Mouse (Mus musculus): ENCODE measurements around the gene Gm37240.
"Not testable (repeated sequence)": the region's sequence is repeated elsewhere in the genome, so short reads cannot be mapped to it uniquely, and the experiment has no call there.

Gene Gm37240

DNA sequence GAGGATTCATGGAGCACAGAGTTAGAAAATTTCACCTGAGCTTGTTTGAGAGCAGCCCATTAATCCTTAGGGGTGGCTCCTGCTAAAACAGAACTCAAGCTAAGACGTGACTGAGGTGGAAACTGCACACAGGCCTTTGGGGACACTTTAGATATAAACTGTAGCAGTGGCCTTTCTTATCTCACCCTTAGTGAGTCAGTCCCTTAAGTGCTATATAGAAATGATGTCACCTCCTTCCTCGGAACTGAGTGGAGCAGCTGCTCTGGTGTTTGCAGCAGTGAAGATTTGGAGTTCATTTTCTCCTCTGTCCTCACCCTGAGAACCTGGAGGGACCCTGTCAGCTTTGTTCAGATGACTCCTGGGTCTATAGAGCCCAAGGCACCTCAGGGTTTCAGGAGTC lies 298.6 kb downstream of the Gm37240 start:
- no peak for DNase-seq (ENCODE audit: extremely low spot score, low read depth, low spot score)

DNA sequence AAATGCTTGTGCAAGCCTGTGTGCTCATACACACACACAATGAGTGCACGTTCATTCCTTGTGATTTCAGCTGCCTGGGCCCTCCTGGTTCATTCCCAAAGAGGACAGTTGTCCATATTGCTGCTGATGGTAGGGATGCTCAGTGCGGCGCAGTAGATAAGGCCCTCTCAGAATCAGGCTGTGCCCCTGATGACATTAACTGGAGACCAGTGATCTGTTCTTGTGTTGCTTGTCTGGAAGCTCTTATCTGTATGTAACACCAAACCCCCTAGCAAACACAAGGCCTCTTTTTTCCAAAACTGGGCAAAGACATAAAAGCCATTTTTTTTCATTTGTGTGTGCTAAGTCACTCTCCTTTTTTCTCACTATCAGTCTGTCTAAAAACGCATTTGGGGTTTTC lies 302.4 kb downstream of the Gm37240 start:
- DNase-seq (ENCODE audit: extremely low spot score, low read depth, low spot score): no peak

DNA sequence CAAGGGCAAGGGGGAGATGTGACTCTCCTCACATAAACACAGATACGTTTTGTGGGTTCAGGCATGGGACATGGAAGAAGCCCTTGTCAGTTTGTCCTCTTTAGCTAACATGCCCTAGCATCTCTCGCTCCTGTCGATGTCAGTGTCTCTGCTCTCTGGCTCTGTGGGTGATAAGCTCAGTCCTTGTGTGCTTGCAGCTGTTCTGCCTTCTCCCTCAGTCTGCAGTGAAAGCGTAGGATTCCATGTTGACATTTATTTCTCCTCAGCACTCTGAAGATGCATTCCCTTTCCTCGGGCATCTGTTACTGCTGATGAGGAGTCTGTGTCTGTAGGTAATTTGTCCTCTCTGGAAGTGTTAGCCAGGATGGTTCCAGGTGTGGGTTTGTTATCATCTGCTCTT lies 304.1 kb downstream of the Gm37240 start:
- no peak for DNase-seq (ENCODE audit: extremely low spot score, low read depth, low spot score)

DNA sequence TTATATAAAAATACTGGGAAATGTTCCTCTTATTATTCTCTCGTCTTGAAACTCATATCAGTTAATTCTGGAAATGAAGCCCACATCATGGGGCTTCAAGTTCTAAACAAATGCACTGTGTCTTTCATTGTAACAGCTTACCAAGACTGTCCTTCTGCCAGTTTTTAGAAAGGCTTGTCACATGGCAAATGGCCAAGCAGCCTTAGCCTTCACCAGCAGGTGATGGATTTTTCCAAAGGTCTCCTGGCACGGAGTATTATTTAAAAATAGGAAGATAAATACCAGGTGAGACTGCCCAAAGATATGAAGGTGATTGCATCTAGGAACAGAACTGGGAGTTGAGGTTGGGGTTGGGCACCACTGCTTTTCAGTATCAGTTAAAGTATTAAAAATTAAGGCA lies 304.6 kb downstream of the Gm37240 start:
- DNase-seq (ENCODE audit: extremely low spot score, low read depth, low spot score): no peak

DNA sequence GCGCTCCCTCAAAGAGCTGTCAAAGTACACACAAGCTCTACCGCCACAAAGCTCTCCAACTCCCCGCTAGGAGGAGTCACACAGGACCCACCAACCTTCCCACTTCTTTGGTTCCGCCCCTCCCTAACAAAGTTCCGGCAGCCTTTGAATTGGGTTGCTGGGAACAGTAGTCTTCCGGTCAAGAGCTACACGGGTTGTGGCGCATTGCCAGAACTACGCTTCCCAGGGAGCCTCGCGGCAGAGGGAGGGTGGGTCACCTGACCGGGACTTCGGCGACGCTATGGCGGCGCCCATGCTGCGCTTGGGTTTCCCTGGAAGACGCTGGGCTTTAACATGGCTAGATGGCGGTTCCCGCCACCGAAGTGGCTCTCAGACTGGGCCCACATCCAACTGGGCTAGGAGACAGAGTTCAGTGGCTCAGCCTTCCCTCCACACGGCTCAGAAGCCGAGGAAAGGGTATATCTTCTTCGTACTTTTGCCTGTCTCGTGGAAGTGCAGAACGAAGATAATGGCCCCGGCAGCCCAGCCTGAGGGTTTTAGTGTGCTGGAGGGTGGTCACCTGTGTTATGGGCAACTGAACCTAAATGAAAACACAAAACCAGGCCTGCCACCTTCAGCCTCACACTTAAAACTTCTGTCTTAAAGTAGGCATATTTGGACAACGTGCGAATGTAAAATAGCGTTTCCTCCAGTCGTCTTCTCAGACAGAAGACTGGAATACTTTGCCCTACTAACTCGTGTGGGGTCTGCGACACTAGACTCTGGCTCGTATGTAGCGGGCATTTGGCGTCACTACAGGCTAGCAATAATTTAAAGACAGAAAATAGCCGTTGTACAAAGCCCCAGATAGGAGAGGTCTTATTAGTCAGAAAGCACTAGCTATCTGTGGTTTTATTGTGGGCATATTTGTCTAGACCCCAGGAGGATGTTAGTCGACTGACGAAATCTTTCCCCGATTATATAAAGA lies 313.2 kb downstream of the Gm37240 start, which contains the start of gene Gatb:
Gatb (plus strand) TSS at position 256 of the 967 bp plus-strand sequence.
- peak; percentile 96 for DNase-seq (ENCODE audit: extremely low spot score, low read depth, low spot score)

DNA sequence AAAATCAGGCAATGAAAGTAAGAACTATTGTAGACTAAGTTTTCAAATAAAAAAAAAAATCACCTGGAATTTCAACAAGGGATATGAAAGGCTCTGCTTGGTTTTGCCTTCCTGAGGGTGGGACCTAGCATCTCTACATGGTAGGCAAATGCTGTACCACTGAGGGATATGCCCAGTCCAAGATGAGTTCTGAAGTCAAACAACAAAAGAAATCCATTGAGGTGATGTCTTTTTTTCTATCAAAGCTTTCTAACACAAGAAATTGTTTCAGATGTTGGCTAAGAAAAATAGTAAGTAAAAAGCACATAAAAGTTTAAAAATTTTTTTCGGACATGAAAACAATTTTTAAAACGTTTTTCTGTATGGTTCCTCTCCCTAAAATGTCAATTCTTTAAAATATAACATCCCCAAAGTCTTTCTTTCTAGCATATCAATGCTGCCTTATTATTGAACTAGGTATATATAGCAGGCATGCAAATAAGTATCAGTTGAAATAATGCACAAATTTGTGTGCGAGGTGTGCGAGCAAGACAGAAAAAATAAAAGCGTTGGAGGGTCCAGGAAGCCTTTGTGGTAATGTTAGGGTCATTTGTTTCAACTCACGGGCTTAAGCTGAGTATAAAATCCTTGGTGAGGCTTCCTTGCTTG lies 314.0 kb downstream of the Gm37240 start:
- DNase-seq (ENCODE audit: extremely low spot score, low read depth, low spot score): no peak

DNA sequence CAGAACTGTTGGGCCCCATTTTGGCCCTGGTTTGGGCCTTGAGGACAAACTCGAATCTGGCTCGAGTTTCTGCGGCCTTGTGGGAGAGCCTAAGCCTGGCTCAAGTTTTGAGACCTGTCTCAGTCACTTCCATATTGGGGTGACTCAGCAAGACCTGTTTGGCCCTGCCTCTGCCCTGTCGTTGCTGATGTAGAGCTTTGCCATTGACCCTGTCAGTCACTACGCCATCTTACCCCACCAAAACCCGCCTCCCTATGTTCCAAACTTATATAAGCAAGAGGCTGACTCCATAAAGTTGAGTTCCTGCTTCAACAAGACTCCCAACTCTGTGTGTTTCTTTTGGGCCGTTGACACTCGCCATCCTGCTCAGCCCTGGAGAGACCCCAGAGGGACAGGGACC lies 314.8 kb downstream of the Gm37240 start:
- DNase-seq (ENCODE audit: extremely low spot score, low read depth, low spot score): not testable (repeated sequence)

DNA sequence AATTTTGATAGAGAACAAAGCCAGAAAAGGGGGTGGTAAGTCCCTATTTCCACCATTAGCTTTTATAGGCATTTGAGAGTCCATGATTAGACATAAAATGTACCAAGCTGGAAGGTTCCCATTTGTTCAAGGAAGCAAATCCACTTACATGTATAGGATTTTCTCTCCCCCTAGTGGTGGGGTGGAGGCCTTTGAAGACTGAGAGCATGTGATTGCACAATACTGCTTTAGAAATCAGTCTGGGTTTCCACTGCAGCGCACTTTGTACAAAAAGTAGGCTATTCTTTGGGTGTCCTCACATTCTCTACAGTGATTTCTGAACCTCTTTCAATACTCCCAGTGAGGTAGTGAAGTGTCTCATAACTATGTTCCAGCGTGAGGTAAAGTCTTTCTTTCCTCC lies 316.0 kb downstream of the Gm37240 start:
- peak; percentile 35 for DNase-seq (ENCODE audit: extremely low spot score, low read depth, low spot score)

DNA sequence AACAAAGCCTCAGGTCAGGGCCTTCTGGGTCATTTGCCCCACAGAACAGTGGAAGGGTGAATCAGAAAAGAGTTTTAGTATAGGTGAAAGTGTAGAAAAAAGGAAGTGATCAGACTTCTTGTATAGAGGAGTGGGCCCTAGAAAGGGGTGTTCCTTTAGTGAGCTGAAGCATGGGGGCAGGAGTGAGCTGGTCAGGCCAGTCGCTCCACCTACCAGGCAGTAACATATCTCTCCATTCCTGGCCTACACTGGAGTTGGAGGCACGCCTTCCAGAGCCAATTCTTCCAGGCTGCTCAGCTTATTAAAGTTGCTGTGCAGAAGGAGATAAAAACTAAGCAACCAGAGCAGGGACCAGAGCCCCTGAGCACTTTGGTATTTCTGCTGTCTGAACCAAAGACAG lies 322.7 kb downstream of the Gm37240 start:
- DNase-seq (ENCODE audit: extremely low spot score, low read depth, low spot score): no peak

DNA sequence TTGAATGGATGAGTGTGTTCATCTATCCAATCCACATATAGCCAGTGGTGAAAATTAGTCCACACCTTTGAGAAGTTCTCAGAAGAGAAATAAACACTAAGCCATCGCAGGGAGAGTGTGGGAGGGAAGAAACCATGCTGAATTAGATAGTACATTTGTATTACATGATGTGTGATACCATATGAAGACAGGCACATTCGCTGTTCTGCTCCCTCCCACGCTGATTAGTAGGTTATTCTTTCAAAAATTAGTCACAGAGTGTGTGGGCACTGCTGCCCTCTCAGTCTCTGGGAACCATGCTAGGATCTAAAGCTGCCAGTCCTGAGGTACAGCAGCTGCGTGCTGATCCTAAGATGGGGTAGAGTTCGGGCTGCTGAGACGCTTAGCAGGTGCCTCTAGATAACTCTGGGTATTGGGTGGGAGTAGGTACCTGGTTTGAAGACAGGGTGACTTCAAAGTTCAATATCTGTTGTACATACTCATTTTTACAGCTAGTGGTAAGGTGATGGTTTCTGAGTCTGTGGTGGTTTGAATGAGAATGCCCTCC lies 333.5 kb downstream of the Gm37240 start:
- no peak for DNase-seq (ENCODE audit: extremely low spot score, low read depth, low spot score)

DNA sequence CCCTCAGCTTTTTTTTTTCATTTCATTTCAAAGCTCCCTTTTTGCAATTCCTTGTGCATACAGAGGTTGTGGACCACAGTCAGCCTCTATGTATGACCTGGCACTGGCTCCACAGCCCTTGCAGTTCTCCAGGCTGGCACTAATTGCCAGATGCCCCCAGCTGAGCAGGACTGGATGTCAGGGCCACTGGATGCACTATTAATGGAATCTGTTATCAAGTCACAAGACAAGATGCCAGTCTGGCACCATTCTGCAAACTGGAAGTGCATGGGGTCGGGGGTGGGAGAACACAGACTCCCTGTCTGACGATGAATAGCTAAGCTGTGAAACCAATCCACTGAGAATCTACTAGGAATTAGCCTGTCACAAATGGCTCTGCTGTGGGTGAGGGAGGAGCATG lies 336.0 kb downstream of the Gm37240 start:
- no peak for DNase-seq (ENCODE audit: extremely low spot score, low read depth, low spot score)

DNA sequence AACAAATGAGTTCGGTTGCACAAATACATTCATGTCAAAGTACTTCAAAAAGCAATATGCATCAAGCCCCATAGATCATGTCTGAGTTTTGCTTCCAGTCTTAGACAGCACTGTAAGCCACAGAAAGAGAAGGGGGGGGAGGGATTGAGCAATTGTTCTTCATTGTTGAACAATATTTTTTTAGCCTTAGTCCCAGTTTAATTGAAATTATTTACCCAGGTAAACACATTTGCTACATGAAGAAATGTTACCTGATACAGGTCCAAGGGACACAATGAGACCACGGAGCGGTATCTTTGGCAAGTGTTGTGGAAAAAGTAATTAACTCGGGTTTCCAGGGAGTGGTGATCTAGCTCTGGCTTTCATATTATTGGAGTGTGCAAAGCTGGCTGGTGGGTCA lies 337.0 kb downstream of the Gm37240 start:
- DNase-seq (ENCODE audit: extremely low spot score, low read depth, low spot score): no peak

DNA sequence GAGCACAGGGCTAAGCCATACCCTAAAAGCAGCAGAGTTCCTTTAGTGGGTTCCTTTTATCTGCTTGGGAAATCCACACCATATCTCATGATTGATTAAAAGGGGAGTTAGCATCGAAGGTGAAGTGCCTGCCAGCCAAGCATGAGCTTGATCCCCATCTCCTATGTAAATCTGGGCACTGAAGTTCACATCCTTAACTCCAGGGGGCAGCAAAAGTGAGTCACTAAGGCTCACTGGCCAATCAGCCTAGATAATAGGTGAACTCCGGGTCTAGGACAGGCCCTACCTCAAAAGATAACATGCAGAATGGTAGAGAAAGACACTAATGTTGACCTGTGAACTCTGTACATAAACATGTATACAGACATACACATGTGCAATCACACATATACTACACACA lies 343.7 kb downstream of the Gm37240 start:
- no peak for DNase-seq (ENCODE audit: extremely low spot score, low read depth, low spot score)

DNA sequence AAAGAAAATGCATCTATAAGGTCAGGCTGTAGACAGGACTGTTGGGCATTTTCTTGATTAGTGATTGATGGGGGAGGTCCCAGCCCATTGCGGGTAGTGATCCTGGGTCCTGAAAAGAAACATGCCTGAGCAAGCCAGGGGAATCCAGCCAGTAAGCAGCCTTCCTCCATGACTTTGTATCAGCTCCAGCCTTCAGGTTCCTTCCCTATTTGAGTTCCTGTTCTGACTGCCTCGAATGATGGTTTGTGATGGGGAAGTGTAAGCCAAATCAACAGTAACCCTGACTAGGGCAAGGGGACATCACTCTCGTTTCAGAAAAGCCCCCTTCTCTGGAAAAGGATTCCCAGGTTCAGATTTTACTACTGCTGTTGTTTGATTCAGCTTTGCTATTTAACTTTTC lies 344.6 kb downstream of the Gm37240 start:
- DNase-seq (ENCODE audit: extremely low spot score, low read depth, low spot score): no peak

DNA sequence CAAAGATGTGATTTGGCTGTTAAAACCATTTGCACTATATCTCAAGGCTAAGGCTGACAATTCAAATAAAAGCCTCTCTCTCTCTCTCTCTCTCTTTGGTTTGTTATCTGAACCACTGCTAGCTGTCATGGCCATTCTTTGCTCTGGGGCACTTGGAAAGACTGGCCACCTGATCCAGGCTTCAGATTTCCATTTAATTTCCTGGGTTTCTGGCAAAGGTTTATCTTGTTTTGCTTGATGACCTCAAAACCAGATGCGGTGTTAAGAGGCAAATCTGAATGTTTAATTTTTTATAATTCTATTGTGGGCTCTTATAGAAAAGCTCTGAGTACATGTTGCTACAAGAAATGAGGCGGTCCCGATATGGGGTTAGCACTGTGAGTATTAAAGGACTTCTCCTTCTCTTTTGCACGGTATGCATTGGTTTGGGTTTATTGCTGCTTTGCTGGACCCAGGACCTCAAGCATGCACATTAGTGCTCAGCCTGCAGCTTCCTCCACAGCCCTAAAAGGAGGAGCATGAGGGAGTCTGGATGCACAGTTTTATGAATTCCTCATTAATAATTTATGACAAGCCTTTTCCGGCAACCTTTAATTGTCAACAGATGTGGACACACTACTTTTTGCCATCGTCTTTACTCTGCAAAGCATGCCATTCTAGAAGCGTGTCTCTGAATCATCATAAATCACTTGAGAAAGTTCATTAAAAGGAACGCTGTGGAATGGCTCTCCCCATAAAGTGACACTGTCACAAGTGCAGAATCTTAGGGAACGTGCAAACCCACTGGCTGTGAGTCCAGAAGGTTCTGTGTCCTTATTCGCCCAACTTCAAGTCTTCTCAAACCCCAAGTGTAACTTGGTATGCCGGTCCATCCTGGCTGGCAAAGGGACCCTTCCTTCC lies 351.4 kb downstream of the Gm37240 start:
- peak; percentile 35 for DNase-seq (ENCODE audit: extremely low spot score, low read depth, low spot score)

DNA sequence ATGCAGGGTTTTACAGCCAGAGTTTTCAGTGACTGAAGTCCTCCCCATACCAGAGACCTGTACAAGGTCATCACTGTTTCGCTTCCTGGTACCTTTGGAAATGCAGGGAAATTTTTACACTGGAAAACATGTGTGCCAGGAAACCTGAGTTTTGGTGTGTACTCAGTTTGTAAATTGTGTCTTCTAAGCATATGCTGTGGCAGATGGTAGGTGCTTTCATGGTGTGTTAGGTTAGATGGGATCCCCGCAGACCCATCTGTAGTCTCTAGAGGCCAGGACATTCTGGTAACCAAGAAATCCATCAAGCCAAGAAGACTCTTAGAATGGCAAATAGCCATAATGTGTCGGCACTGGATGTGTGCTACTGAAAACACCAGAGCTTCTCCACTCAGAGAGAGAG lies 352.3 kb downstream of the Gm37240 start:
- DNase-seq (ENCODE audit: extremely low spot score, low read depth, low spot score): no peak

DNA sequence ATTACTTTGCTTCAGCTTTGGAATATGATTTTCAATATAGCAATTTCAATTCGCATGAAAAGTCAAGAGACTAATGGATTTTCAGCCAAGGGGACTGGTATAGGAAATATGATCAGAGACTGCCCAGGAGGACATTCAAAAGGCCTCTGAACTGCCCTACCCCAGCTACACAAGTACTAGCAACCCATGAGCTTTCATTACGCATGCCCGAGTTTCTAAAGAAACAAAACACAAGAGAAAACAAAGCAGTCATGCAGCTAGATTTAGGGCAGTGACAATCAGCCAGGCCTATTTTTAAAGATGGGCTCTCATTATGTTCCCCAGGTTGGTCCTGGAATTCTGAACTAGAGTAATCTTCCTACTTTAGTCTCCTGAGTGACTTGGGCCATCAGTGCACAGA lies 354.9 kb downstream of the Gm37240 start:
- DNase-seq (ENCODE audit: extremely low spot score, low read depth, low spot score): no peak

DNA sequence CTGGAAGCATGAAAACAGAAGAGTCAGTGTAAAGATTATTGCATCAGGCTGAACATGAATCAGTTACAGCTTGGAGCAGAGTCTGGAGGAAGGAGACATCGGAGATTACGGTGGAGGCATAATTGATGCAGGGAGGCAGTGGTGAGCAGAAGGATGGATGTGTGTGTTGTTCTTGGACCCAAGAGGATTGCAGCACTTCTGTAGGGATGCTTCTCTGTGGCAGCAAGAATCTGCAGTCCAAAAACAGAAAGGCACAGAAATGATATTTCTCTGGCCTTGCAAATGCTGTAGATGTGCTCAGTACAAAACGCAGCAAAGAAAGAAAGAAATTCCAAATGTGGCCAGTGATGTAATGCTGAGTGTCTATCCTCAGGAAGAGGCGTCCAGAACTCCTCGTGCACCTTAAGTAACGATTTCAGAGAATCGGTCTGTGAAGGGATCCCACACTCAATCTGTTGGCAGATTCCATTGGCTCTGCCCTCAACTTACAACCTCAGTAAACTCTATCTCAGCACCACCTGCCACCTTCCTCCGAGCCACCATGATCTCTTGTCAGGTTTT lies 356.6 kb downstream of the Gm37240 start:
- DNase-seq (ENCODE audit: extremely low spot score, low read depth, low spot score): no peak

DNA sequence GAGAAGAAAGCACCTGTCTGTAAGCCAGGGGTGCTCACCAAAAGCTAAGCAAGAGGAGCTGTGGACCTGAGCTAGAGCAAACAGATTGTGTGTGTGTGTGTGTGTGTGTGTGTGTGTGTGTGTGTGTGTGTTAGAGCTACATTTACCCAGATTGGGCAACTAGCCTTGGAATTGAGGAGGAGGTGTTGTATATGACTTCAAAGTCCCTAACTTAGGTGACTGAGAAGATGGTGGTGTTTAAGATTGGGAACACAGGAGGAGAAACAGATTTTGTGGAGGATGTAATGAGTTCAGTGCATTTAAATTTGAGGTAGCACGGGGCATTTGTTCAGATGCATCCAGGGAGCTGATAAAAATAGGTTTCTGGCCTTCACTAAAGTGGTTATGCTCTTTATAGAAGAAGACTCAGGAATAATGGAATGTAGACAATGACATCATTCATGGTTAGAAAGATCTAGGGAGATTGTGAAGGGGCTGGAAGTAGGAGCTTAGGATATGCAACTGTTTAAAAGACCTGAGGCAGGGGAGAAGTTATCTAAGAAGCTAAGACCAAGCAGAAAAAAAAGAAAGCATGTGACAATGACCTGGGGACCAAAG lies 365.9 kb downstream of the Gm37240 start:
- no peak for DNase-seq (ENCODE audit: extremely low spot score, low read depth, low spot score)

DNA sequence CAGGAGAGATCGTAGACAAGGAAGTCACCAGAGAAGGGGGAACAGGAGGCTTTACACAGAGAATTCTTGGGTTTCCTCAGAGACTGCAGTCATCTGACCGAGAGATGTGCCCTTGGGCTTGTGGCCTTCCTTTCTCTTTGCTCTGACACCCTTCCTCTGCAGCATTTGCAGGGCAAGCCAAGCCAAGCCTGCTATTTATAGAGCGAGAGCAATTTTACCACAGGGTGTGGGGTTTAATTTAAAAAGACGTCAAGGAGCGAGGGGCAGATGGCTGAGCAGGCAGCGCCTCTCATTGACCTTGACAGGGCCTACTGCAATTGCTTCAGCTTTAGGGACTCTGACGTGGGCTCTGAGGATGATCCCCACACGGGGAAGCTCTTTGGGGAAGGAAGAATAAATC lies 368.6 kb downstream of the Gm37240 start:
- no peak for DNase-seq (ENCODE audit: extremely low spot score, low read depth, low spot score)
